10 mouse cellular contexts compared by ENCODE assay signal in the genomic region with DNA sequence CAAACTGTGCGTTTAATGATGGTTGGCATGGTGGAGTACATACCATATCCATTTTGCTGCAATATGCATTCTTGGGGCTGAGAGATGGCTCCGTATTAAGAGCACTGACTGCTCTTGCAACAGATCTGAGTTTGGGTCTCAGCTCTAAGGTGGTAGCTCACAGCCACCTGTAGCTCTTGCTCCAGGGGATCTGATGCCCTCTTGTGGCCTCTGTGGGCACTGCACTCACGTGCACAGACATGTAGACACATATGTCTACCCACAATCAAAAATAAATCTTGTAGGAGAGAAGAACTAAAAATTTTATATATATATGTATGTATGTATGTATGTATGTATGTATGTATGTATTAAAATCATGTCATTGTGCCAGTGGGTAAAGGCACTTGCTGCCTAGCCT.
DNase-seq lines count a peak whose midpoint lies in the region; ATAC-seq and TF ChIP-seq lines count a peak whose summit lies in the region.
"Had no signal": no experiment of that assay in that cellular context is flagged by ENCODE, and none has a peak within 500 bp of the region (broad histone marks: within the 10 kb centered on the region; RNA-seq: fewer than 3 reads in every experiment).

No protein-coding gene starts in this region.

- H3K27ac ChIP-seq in kidney, postnatal 0 days, result no peak overlapping the region
- H3K27ac ChIP-seq in midbrain, embryonic 13.5 days, result no peak overlapping the region

- no peaks in the 10 kb centered on the region for H3K36me3 ChIP-seq in kidney, postnatal 0 days (ENCODE audit: insufficient read depth, low read length)
- H3K36me3 ChIP-seq in midbrain, embryonic 13.5 days, result no peaks in the 10 kb centered on the region

- H3K9ac ChIP-seq in kidney, postnatal 0 days (ENCODE audit: low read depth, low read length), result no peak overlapping the region
- H3K9ac ChIP-seq in midbrain, embryonic 13.5 days (replicated peaks), result no peak overlapping the region

- no peak overlapping the region for H3K4me3 ChIP-seq in kidney, postnatal 0 days (replicated peaks; ENCODE audit: low read depth, low read length)
- no peak overlapping the region for H3K4me3 ChIP-seq in midbrain, embryonic 13.5 days (replicated peaks)
- H3K4me3 ChIP-seq: megakaryocyte, embryonic 14.5 days had no signal

- WGBS in kidney, postnatal 0 days, result 91% methylated on average over 3 of the region's 3 CpGs
- WGBS in midbrain, embryonic 13.5 days, result 92% methylated on average over 3 of the region's 3 CpGs

- H3K9me3 ChIP-seq in kidney, postnatal 0 days (replicated peaks; ENCODE audit: low read length), result no peaks in the 10 kb centered on the region
- H3K9me3 ChIP-seq in midbrain, embryonic 13.5 days, result no peaks in the 10 kb centered on the region

- no peaks in the 10 kb centered on the region for H3K27me3 ChIP-seq in kidney, postnatal 0 days (ENCODE audit: insufficient read depth, low read length)
- H3K27me3 ChIP-seq in midbrain, embryonic 13.5 days, result peaks cover 3% of the 10 kb centered on the region; the same call in 1 of the 2 replicates

- peak; percentile 54 for DNase-seq in heart, postnatal 4 days
- DNase-seq in heart, postnatal 10 days, result no peak
- peak; percentile 36 for DNase-seq in thymus, postnatal 14 days
- DNase-seq in thymus, adult 18-20 months, result no peak
- DNase-seq in kidney, postnatal 0 days (ENCODE audit: low spot score), result no peak
- DNase-seq in thymus, postnatal 4 days, result peak; percentile 59
- no peak for DNase-seq in layer of hippocampus, postnatal 10 days (ENCODE audit: low spot score in 2 of 2)

- H3K4me1 ChIP-seq in kidney, postnatal 0 days (replicated peaks; ENCODE audit: insufficient read depth, low read length), result peaks cover 15% of the 10 kb centered on the region; the same call in 1 of the 2 replicates
- peaks cover 8% of the 10 kb centered on the region; the same call in 1 of the 2 replicates for H3K4me1 ChIP-seq in midbrain, embryonic 13.5 days (replicated peaks)

- no peak for ATAC-seq in kidney, postnatal 0 days (replicated peaks; ENCODE audit: low FRiP score, low read depth)
- ATAC-seq in midbrain, embryonic 13.5 days, result no peak
- ATAC-seq: forebrain, embryonic 16.5 days had no signal

- TF ChIP-seq CTCF in kidney, postnatal 0 days (IDR thresholded peaks at IDR 0.05; ENCODE audit: low read depth), result peak; percentile 63

- intact Hi-C loops in heart, postnatal 10 days (cut with DNase I), result no loop called here

- no peak overlapping the region for H3K4me2 ChIP-seq in kidney, postnatal 0 days (ENCODE audit: low read length)
- H3K4me2 ChIP-seq in midbrain, embryonic 13.5 days (replicated peaks), result no peak overlapping the region

Comparison
In these comparisons a context has a peak if more than half of its experiments do, and no peak if none do; other contexts are left out.
1. DNase-seq: peak in heart, postnatal 4 days (single experiment), thymus, postnatal 14 days (single experiment) and thymus, postnatal 4 days (single experiment); none in heart, postnatal 10 days (0 of 2), thymus, adult 18-20 months (0 of 2), kidney, postnatal 0 days (single experiment) and layer of hippocampus, postnatal 10 days (0 of 2).